Mouse (Mus musculus) spleen, adult 10 weeks (tissue): ENCODE measurements around the gene Reg1. TPM values are rescaled to one million over a fixed set of nuclear protein-coding genes. Genes with fewer than 3 reads are reported as not detected.

ENCODE experiments used
- polyA plus RNA-seq: library from polyadenylated mRNA; stranded (reverse); fragments of 350-450 nt; fragmentation: Illumina TruSeq; extraction: RNeasy Lipid Tissue Mini Kit (QIAGEN cat#74804); gene quantifications from one replicate; pipeline ENCODE4 v1.2.3, GENCODE M21; 2015; ENCODE audit warnings: low replicate concordance; ENCODE audit not compliant: insufficient read depth

Reg1 gene
- 3.4 TPM for polyA plus RNA-seq

DNA sequence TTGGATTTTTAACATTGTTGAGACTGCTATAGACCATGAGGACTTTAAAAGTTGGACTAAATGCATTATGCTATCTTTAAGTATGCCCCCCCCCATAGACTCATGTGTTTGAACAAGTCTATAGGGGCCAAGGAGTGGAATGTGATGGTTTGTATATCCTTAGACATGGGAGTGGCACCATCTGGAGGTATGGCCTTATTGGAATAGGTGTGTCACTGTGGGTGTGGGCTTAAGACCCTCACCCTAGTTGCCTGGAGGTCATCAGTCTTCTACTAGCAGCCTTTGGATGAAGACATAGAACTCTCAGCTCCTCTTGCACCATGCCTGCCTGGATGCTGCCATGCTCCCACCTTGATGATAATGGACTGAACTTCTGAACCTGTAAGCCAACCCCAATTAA is at the start of gene Reg1:
Gene Reg1 (plus strand): TSS at position 301 of the 400 bp plus-strand sequence.

DNA sequence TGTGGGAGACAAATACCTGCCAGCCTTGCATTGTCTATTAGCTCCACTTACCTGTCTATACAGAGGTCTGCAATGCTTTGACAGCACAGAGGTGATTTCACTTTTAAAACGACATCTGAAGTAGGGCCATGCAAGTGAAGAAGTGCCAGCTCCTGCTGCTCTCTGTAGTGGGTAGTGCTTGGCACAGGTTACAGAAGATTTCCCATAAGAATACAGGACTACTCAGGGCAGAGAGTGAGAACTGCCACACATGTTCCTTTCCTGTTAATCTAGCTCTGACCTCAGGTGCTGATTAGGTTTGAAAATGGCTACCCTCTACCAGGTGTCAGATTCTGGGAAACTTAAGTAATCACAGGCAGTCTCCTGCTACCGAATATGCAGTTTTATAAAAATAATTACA is 43.7 kb upstream of the Reg1 start, which contains the start of gene Reg3d:
Gene Reg3d (minus strand): TSS at position 101 of the 400 bp plus-strand sequence.

DNA sequence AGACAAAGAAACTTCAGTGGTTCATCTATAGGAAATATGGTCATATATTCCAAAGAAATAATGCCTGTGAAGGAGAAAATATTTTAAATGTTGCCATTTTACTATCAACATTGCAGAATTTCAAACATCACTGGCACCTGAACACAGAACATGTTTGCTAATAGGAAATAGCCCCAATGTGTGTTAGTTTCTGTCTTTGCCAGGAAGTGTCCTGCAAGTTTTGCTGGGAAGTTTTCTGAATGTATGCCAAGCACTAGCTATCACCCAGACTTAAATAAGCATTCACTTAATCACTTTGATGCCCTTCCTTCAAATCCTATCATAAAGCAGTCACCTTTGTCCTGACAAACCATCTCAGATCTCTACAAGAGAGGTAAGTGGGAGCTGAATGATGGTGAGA is 42.1 kb upstream of the Reg1 start, which contains the start of gene Reg3a:
Gene Reg3a (plus strand): TSS at position 301 of the 400 bp plus-strand sequence.

DNA sequence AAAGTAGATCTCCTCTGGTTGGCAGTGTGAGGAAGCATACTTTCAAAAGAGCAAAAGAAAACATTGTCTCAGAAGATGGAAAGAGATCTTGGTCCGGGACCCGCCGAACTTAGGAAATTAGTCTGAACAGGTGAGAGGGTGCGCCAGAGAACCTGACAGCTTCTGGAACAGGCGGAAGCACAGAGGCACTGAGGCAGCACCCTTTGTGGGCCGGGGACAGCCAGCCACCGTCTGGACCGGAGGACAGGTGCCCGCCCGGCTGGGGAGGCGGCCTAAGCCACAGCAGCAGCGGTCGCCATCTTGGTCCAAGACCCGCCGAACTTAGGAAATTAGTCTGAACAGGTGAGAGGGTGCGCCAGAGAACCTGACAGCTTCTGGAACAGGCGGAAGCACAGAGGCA is 27.2 kb upstream of the Reg1 start, which contains the start of gene Reg2:
Gene Reg2 (plus strand): TSS at position 301 of the 400 bp plus-strand sequence.

DNA sequence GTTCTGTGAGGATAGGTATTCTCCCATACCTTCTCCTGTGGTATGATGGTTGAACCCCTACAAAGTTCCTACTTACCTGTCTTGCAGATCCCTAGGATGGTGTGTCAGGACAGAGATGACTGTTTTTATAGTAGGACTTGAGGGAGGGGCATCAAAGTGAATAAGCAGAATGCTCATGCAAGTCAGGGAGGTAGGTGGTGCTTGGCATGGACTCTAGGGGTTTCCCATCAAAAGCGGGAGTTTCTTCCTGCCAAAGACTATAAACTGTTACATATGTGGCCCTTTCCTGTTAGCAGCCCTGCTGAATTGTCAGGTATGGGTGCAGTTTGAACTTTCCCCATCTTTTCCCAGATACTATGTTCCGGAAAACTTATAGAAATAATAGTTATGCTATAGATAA is 46.3 kb downstream of the Reg1 start, which contains the start of gene Reg3g:
Gene Reg3g (minus strand): TSS at position 101 of the 400 bp plus-strand sequence.

Other genes with a start within 250 kb of the Reg1 start
- gene Reg3b, start 52.1 kb upstream of the Reg1 start, polyA plus RNA-seq, result not detected
- 0.35 TPM for gene Reg3d, start 43.8 kb upstream of the Reg1 start, polyA plus RNA-seq
- not detected for gene Reg3a, start 42.0 kb upstream of the Reg1 start, polyA plus RNA-seq
- not detected for gene Reg2, start 27.1 kb upstream of the Reg1 start, polyA plus RNA-seq
- gene Reg3g, start 46.2 kb downstream of the Reg1 start, polyA plus RNA-seq, result not detected